Mouse (Mus musculus) bone marrow, adult 2 months (tissue): ENCODE results near the gene Actl11.

ENCODE experiments used
- CTCF ChIP-seq: fragments of 200-500 bp; IDR thresholded peaks from 2 replicates; pipeline ENCODE4 v1.5.1; 2011; ENCODE audit warnings: low read length, control low read depth; ENCODE audit not compliant: control insufficient read depth, insufficient read depth
- POLR2A ChIP-seq: fragments of 200-500 bp; IDR thresholded peaks from 2 replicates; pipeline ENCODE4 v1.6.1; 2011; ENCODE audit warnings: low read depth, mild to moderate bottlenecking, control low read depth, low read length, borderline replicate concordance; ENCODE audit not compliant: control insufficient read depth

- no peak for TF ChIP-seq POLR2A
- TF ChIP-seq CTCF: no peak
Measured at GRCm38 (mm10) chr9:107907801-107908120, 20.5 kb upstream of the Actl11 start.
